Mouse (Mus musculus) v-Abl transformed pro-B cells (cell line): ENCODE data around the gene A030014E15Rik.
"Not testable (repeated sequence)": the region's sequence is repeated elsewhere in the genome, so short reads cannot be mapped to it uniquely, and the experiment has no call there.

Experiments
- in situ Hi-C, 2 experiments: fragments of 400-800 bp; cut with MboI; formaldehyde crosslinking; loops; one replicate each; pipeline ENCODE4 v1.15.1; 2025; ENCODE audit not compliant: unreplicated experiment in 2 of 2

A030014E15Rik gene

DNA sequence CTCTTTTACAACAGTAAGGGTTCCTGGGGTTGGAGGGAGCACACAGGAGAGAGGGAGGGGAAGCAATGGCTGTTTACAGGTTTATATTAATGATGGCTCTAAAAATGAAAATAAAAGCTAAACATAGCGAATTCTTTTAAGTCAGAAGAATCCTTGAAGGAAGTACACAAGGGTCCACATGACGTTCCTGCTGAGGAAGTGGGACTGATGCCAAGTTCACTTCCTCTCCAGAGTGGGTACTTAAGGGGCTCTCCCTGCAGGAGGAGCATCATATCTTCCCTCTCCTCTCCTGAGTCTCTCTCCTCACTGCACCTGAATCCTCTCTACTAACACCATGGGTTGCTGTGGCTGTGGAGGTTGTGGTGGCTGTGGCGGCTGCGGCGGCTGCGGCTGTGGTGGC, at the start of gene A030014E15Rik:
TSS of gene A030014E15Rik (plus strand) at position 268 of the 400 bp plus-strand sequence.
- in situ Hi-C loops = no loop called here

DNA sequence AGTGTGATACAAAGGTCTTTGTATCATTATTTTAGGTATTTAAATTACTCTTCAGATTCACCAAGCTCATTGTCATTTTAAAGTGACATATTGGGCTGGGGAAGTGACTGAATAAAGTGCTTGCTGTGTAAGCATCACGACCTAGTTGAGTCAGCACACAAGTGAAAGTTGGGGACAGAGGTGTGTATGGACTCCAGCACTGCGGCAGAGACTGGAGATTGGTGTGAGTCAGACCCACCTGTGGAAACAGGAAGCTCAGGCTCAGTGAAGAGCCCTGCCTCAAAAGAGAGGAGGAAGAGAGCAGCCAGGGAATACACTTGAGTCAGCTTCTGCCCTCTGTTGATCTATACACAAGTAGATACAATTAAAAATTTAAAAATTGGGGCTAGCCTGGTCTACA, 45.5 kb upstream of the A030014E15Rik start:
- in situ Hi-C loops = loop anchor here in 1 of 2 experiments (25.0 kb wide), 1 partner anchor 1883 kb away; no protein-coding TSS in a partner anchor

DNA sequence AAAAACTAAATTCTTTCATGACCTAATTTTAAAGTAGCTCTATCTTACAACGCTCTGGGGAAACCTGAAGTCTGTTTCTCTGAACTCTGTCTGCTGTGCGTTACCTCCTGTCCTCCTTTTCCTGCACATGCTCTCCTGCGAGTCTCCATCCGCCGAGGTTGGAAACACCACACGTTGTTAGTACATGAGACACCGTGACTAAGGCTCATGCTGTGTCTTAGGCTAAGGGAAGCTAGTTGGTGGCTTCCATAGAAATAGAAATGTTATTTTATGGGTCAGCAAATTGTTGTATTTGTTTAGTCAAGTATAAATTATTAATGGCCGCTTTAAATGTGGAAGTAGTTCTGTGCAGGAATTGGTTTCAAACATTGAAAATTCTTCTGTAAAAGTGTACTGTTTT, 44.5 kb upstream of the A030014E15Rik start:
- in situ Hi-C loops = loop anchor here in 1 of 2 experiments (25.0 kb wide), 1 partner anchor 1882 kb away; no protein-coding TSS in a partner anchor

DNA sequence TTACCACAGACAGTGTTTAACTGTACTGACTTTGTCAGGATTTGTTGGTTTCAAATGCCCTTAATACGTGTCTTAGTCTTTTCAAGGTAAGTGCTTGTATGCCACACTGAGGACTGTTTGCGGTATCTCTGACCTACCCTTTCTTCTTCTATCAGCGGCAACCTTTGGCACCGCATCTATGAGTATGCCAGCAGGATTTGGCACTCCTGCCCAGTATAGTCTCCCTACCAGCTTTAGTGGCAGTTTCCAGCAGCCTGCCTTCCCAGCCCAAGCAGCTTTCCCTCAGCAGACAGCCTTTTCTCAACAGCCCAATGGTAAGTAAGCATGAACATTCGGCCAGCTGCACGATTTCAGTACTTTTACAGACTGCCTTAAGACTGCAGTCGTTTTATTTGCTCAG, 31.4 kb upstream of the A030014E15Rik start:
- in situ Hi-C loops = loop anchor here in 1 of 2 experiments (25.0 kb wide), 1 partner anchor 1869 kb away; no protein-coding TSS in a partner anchor

DNA sequence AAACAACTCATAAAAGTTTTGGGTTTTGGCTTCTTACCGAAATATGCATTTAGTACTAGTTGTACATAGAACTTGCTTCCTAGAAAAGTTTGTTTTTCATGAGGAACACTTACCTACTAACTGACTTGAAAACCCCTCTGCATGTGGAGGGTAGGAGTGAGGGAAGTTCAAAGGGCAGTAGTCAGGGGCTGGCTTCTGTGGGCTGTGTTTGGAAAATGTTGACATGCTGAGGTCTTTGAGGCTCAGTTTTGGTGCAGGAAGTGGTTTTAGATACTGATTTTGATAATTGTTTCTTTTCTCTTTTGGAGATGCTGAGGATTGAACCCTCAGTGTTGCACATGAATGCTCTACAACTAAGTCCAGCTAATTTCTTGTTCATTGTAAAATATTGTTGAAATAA, 24.1 kb upstream of the A030014E15Rik start:
- in situ Hi-C loops = no loop called here

DNA sequence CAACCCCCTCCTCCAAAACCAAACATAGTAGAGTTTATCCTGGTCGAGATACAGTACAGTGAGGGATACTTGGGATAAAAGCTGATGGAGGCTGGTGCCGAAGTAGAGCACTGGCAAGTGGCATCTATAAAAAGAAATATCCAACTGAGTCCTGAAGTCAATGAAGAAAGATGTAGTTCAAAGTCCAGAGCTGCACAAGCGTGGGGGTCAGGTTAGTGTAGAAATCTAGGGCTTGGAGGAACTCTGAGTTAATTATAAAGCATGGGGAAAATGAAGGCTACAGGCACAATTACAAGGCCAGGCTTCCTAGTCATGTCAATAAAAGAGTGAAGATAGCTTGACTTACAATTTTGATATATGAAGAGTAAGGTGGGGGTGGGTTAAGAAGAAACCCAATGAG, 23.5 kb upstream of the A030014E15Rik start:
- in situ Hi-C loops = no loop called here

DNA sequence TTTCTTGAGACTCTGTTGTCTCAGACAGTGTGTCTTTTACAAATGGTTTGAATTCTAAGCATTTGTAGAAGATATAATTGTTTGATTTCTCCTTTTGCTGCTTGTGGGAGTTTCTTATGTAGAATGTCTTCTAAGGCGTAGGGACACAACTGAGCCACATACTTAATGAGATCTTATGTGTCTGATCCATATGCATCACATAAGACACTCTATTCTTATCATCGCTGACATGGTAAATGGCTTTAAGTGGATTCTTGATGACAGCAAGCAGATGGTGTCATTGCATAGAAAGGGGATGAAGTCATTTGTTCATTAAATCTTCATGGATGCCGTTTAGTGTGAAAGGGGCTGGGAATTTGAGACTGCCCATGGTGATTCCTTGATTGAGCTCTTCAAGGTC, 18.8 kb upstream of the A030014E15Rik start:
- in situ Hi-C loops = no loop called here

DNA sequence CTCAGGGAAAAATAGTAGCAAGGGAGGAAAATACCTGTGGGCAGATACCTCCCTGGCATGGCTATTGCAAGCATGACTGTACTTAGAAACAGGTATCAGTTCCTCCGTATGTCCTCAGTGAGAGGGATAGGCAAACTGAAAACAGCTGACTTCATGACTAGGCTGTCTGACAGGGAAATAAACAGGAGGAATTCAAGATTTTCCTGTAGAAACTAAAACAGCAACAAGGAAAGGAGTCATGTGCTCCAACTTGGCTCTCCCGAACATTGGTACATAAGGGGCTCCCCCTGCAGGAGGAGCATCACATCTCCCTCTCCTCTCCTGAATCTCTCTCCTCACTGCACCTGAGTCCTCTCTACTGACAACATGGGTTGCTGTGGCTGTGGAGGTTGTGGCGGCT, 11.7 kb upstream of the A030014E15Rik start, which contains the start of gene A030005L19Rik:
TSS of gene A030005L19Rik (plus strand) at position 301 of the 400 bp plus-strand sequence.
- in situ Hi-C loops = no loop called here

DNA sequence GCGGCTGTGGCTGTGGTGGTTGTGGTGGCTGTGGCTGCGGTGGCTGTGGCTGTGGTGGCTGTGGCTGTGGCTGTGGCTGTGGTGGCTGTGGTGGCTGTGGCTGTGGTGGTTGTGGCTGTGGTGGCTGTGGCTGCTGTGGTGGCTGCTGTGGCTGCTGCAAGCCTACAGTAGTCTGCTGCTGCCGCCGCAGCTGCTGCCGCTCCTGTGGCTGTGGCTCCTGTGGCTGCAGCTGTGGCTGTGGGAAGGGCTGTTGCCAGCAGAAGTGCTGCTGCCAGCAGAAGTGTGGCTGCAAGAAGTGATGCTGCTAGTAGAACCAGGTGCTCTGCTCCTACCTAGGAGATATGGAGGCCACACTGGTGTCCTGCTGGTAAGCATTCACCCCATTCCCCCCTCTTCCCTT, 11.3 kb upstream of the A030014E15Rik start:
- in situ Hi-C loops = not testable (repeated sequence)

DNA sequence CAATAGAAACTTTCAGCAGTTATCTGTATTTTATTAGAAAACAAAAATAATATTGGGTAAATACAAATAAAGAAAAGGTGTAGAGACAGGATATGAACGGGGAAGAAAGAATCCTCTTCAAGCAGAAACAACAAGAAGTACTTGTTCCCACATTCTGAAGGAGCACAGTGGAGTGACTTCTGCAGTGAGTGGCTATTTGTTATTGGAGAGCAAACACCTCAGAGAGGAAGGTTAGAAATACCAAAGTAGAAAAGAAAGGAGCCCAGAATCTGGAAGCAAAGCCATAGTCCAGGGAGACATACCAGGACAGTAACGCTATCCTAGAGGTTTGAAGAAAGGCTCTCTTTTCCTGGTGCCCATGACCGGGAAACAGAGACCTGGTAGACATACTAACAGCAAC, 5.8 kb downstream of the A030014E15Rik start:
- in situ Hi-C loops = not testable (repeated sequence)

DNA sequence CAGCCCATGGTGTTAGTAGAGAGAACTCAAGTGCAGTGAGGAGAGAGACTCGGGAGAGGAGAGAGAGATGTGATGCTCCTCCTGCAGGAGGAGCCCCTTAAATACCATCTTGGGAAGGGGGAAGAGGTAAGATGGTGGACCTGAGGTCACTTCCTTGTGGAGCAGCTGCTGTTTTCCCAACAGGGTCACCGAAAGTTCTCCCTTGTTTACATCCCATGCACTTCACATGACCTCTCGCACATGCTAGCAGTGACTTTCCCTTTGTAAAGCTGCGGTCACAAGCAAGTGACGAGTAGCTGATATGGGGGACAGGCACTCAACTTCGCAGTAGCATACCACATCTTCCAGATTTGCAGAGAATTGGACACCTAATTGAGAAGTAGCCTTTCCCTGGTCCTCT, 6.6 kb downstream of the A030014E15Rik start, which contains the start of gene Gm6217:
TSS of gene Gm6217 (minus strand) at position 74 of the 400 bp plus-strand sequence.
- in situ Hi-C loops = not testable (repeated sequence)

DNA sequence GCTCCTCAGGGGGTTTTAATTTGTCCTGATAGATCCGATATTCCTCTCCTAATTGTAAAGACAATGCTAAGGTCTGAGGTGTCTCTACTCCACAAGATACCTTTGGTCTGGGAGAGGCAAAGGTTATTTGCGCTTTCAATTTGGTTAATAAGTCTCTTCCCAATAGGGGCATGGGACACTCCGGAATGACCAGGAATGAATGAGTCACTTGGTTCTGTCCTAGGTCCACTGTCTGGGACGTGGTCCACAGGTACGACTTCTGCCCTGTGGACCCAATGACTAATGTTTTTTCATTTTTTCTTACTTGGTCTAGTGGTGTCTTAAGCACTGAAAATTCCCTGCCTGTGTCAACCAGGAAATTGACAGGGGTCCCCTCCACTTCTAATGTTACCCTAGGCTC, 13.9 kb downstream of the A030014E15Rik start:
- in situ Hi-C loops = no loop called here

DNA sequence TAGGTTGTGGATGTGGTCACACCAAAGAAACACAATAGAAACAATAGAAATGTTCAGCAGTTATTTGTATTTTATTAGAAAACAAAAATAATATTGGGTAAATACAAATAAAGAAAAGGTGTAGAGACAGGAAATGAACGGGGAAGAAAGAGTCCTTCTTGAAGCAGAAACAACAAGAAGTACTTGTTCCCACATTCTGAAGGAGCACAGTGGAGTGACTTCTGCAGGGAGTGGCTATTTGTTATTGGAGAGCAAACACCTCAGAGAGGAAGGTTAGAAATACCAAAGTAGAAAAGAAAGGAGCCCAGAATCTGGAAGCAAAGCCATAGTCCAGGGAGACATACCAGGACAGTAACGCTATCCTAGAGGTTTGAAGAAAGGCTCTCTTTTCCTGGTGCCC, 17.8 kb downstream of the A030014E15Rik start:
- in situ Hi-C loops = not testable (repeated sequence)

DNA sequence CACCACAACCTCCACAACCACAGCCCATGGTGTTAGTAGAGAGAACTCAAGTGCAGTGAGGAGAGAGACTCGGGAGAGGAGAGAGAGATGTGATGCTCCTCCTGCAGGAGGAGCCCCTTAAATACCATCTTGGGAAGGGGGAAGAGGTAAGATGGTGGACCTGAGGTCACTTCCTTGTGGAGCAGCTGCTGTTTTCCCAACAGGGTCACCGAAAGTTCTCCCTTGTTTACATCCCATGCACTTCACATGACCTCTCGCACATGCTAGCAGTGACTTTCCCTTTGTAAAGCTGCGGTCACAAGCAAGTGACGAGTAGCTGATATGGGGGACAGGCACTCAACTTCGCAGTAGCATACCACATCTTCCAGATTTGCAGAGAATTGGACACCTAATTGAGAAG, 18.6 kb downstream of the A030014E15Rik start, which contains the start of gene A030003K21Rik:
TSS of gene A030003K21Rik (minus strand) at position 94 of the 400 bp plus-strand sequence.
- in situ Hi-C loops = not testable (repeated sequence)

DNA sequence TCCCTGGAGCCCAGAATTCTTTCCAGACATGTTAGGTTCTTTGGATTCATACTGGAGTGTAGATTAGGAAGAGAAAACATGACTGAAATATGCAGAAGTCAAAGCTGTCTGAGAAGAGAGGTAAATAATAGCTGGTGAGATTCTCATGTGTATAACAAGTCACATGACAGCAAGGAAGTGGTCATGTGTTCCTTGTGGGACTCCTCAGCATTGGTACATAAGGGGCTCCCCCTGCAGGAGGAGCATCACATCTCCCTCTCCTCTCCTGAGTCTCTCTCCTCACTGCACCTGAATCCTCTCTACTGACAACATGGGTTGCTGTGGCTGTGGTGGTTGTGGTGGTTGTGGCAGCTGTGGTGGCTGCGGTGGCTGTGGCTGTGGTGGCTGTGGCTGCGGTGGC, 21.3 kb downstream of the A030014E15Rik start:
- in situ Hi-C loops = not testable (repeated sequence)

DNA sequence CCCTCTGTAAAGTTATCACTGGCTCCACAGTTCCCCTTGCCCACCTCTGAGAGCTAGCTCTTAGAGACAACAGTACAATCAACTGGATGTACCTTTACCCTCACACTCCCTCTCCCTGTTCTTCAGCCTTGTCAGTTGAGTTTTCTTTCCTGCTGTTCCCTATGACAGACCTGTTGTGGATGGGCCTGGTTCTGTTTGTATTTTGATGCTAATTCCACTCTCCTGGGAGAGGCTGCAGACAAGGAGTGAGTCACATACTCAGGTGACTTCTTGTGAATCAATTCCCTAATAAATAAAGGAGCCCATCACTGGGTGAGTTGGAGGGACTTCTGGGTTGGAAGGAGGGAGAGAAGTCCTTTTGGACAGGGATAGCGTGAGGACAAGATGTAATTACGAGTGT, 23.9 kb downstream of the A030014E15Rik start:
- in situ Hi-C loops = no loop called here

DNA sequence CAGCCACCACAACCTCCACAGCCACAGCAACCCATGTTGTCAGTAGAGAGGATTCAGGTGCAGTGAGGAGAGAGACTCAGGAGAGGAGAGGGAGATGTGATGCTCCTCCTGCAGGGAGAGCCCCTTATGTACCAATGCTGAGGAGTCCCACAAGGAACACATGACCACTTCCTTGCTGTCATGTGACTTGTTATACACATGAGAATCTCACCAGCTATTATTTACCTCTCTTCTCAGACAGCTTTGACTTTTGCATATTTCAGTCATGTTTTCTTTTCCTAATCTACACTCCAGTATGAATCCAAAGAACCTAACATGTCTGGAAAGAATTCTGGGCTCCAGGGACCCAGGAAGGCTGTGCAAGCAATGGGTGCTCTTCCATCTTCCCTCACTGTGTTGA, 31.2 kb downstream of the A030014E15Rik start, which contains the start of gene Gm7544:
TSS of gene Gm7544 (minus strand) at position 101 of the 400 bp plus-strand sequence.
- in situ Hi-C loops = not testable (repeated sequence)

DNA sequence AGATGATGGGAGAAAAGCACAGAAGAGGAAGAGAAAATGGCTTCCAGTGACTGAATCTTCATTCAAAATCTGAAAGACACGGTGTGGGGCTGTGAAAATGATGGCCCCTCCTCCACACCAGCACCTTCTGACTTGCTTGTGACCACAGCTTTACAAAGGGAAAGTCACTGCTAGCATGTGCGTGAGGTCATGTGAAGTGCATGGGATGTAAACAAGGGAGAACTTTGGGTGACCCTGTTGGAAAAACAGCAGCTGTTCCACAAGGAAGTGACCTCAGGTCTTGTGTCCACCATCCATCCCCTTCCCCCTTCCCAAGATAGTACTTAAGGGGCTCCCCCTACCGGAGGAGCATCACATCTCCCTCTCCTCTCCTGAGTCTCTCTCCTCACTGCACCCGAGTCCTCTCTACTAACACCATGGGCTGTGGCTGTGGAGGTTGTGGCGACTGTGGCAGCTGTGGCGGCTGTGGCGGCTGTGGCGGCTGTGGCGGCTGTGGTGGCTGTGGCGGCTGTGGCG, 35.2 kb downstream of the A030014E15Rik start, which contains the start of gene Gm47955:
TSS of gene Gm47955 (plus strand) at position 417 of the 516 bp plus-strand sequence.
- in situ Hi-C loops = no loop called here

DNA sequence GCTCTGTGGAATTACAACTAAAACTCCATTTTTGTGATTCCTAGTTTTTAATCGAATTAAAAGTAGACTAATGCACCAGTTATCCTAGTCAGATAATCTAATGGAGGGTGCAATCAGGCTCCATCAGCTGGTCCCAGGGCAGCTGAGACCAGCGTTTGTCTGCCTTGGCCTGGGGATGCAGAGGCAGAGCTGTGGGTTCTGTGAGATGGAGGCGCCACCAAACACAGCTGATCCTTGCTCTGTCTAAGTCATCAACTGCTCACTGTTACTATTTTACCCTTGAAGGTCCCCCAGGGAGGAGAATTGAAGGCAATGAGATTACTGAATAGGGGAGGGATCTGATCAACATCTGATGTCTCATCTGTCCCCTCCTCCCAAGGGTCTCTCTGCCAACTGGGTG, 41.7 kb downstream of the A030014E15Rik start:
- in situ Hi-C loops = no loop called here

DNA sequence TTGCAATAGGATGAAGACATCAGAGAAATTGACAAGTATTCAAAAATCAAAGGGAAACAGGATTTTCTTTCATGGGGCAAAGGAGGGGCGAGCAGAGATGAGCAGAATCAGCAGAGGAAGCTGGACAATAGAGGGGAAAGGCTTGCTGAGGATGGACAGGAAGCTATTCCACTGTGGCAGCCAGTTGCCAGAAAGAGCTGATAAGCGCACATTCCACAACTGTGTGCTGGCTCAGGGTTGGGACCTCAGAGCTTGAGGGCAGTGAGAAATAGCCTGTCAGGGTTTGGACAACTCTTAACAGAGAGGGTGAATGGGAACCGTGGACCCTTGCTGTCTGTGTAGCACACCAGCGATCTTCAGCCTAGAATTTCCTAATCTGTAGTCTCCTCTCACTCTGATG, 47.3 kb downstream of the A030014E15Rik start:
- in situ Hi-C loops = no loop called here

DNA sequence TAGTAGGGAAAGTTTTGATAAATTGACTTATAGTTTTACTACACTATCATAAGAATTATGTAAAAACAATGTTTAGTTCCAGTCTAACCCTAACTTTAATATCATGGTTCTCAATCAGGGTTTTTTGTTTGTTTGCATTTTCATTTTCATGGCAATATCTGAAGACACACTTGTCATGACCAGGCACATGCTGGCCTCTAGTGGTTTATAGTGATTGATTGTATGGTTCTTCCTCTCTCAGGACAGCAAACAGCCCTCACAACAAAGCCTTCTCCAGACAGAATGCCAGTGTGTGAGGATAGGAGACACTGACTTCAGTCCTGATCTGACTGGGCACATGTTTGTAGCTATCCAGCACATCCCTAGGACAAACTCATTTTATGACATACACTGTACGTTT, 48.5 kb downstream of the A030014E15Rik start:
- in situ Hi-C loops = no loop called here

DNA sequence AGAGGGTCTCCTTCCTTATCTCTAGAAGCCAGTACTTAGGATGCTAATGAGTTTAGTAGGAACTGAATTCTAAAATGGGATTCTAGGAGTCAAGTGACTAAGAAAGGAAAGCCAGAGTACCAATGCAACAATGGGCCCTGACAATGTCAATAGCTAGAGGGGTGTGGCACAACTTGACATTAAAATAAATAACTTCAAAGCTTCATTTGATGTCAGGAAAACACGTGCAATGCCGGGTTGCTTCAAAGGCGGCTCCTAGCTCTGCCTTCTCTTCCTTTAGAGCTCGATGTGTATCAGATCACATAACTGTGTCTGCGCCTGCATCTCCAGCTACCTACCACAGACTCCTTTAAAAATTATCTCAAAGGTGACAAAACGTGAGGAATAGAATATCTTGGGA, 49.2 kb downstream of the A030014E15Rik start:
- in situ Hi-C loops = no loop called here
